Mouse (Mus musculus): ENCODE results near the gene Lhfpl2. TPM values are rescaled to one million over a fixed set of nuclear protein-coding genes. Genes with fewer than 3 reads are reported as not detected.

Gene Lhfpl2
- polyA plus RNA-seq (2012; fragmentation: generic; extraction: Trizol): 10 to 100 TPM in 1 of 2 experiments, 1 to 10 TPM in 1; 2.5 to 19.9 TPM

DNA sequence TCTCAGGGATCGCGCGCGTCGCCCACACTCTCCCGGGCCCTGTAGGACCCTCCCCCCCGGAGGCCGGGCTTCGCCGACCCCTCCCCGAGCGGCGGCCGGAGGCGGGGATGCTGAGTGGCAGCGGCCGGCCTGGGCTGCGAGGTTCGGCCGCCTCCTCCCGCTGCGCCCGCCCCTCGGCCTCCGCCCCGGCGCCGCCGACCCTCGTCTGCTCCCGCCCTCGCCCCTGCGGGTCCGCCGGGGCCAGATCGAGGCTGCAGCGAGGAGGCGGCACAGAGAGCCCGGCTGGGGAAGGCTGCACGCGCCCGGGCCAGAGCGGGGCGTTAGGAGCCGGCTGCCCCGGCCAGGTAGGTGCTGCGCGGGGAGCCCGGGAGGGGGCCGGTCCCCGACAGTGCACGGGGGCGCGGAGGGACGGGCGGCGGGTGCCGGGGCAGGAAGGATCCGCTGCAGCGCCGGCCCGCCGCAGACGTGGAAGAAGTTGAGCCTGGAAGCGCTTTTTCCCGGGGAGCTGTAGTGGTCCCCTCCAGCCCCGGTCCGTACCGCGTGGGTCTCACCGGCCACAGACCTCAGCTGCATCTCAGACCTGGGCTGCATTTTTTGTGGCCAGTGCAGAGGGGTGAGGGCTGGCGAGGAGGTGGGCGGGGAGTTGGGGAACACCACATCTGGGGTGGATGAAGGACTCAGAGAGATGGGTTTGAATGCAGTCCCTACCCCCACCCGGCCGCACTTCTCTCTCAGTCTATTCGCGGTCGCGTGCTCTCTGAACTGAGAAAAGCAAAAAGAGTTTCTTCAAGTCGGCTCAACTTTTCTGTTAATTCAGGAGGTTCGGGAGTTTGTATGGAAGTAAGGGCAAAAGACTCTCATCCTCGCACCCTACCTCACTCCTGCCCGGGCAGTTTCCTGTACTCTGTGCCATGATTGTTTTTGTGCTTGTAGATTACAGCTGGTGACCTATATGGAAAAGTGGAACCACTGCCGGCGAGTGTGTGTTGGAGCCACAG, at the start of gene Lhfpl2:
TSS of gene Lhfpl2 (plus strand) at position 234 of the 998 bp plus-strand sequence.

Other genes starting within 250 kb of the Lhfpl2 start
- 1 to 10 TPM; 2.3 to 9.2 TPM for gene Scamp1, start 228.1 kb downstream of the Lhfpl2 start, polyA plus RNA-seq (2012; fragmentation: generic; extraction: Trizol)

All from C3H10T1/2 (cell line).